ENCODE assay signal across 12 mouse cellular contexts in the genomic region with DNA sequence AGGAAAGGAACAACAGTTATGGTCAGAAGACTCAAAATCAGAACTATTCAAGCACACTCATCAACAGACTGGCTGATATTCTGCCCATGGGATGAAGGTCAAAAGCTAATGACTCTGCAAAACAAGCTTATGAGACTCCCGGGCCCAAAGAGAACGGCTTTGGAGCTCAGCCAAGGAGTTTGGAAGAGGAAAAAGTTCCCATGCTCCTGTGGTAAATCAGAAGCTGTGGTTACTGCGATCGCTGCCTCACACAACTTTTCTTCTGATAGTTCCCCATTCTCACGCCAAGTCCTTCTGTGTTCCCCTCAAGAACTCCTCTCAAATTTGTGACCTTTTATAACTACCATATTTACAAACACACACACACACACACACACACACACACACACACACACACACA. TPM values are rescaled to one million over a fixed set of nuclear protein-coding genes. Genes with fewer than 3 reads are reported as not detected.
A peak's percentile ranks its signal among the peaks of the same experiment; 100 is the strongest.
DNase-seq lines count a peak whose midpoint lies in the region; ATAC-seq and TF ChIP-seq lines count a peak whose summit lies in the region.
"Had no signal": no experiment of that assay in that cellular context is flagged by ENCODE, and none has a peak within 500 bp of the region (broad histone marks: within the 10 kb centered on the region; RNA-seq: fewer than 3 reads in every experiment).

No protein-coding gene starts in this region.

- peak; percentile 51 for DNase-seq in embryonic facial prominence, embryonic 14.5 days (ENCODE audit: low spot score)
- no peak for DNase-seq in embryonic facial prominence, embryonic 10.5 days (ENCODE audit: low spot score)
- DNase-seq in left cerebral cortex, postnatal 4 days = peak; percentile 23
- DNase-seq in left cerebral cortex, adult 18-20 months (ENCODE audit: low spot score in 2 of 2) = no peak
- DNase-seq in adrenal gland, adult 2 months = peak; percentile 55
- no peak for DNase-seq in liver, postnatal 0 days
- DNase-seq in layer of hippocampus, postnatal 36 days = no peak
- DNase-seq: B cell, adult 2 months had no signal

- H3K9me3 ChIP-seq in embryonic facial prominence, embryonic 14.5 days (ENCODE audit: control insufficient read depth, low read length) = no peaks in the 10 kb centered on the region
- H3K9me3 ChIP-seq in embryonic facial prominence, embryonic 10.5 days = no peaks in the 10 kb centered on the region
- H3K9me3 ChIP-seq in liver, postnatal 0 days (ENCODE audit: low read length) = no peaks in the 10 kb centered on the region
- H3K9me3 ChIP-seq: embryonic facial prominence, embryonic 13.5 days had no signal

- no peak overlapping the region for H3K9ac ChIP-seq in embryonic facial prominence, embryonic 14.5 days (ENCODE audit: low read depth, low read length)
- H3K9ac ChIP-seq in liver, postnatal 0 days (replicated peaks) = no peak overlapping the region
- H3K9ac ChIP-seq: embryonic facial prominence, embryonic 13.5 days had no signal

- no peak overlapping the region for H3K27ac ChIP-seq in embryonic facial prominence, embryonic 14.5 days (replicated peaks; ENCODE audit: low read depth, low read length)
- H3K27ac ChIP-seq in embryonic facial prominence, embryonic 10.5 days (replicated peaks) = no peak overlapping the region
- H3K27ac ChIP-seq in liver, postnatal 0 days (ENCODE audit: low read depth) = no peak overlapping the region
- H3K27ac ChIP-seq: embryonic facial prominence, embryonic 13.5 days had no signal

- no peak overlapping the region for H3K4me2 ChIP-seq in embryonic facial prominence, embryonic 14.5 days (ENCODE audit: low read depth, low read length)
- H3K4me2 ChIP-seq in liver, postnatal 0 days (ENCODE audit: low read depth, low read length) = no peak overlapping the region
- H3K4me2 ChIP-seq: embryonic facial prominence, embryonic 13.5 days had no signal

- H3K4me3 ChIP-seq in embryonic facial prominence, embryonic 14.5 days (ENCODE audit: low read depth, low read length) = no peak overlapping the region
- H3K4me3 ChIP-seq in embryonic facial prominence, embryonic 10.5 days = no peak overlapping the region
- H3K4me3 ChIP-seq in liver, postnatal 0 days (ENCODE audit: low read depth, low read length) = no peak overlapping the region
- H3K4me3 ChIP-seq: embryonic facial prominence, embryonic 13.5 days had no signal

- ATAC-seq in embryonic facial prominence, embryonic 14.5 days (ENCODE audit: low read depth) = no peak
- peak; percentile 62 to 69 for ATAC-seq in hematopoietic stem cell, adult 5-6 weeks (replicated peaks in 1 of 2; ENCODE audit: insufficient read depth in 1 of 2, low FRiP score in 2 of 2, low TSS enrichment in 1 of 2, low read depth in 1 of 2, poor library complexity in 2 of 2, severe bottlenecking in 2 of 2)
- no peak for ATAC-seq in liver, postnatal 0 days
- ATAC-seq: Patski had no signal

- no peaks in the 10 kb centered on the region for H3K4me1 ChIP-seq in embryonic facial prominence, embryonic 14.5 days (ENCODE audit: control insufficient read depth, insufficient read depth, low read length)
- no peaks in the 10 kb centered on the region for H3K4me1 ChIP-seq in embryonic facial prominence, embryonic 10.5 days
- H3K4me1 ChIP-seq in liver, postnatal 0 days (ENCODE audit: insufficient read depth) = no peaks in the 10 kb centered on the region
- H3K4me1 ChIP-seq: embryonic facial prominence, embryonic 13.5 days had no signal

- 50% methylated on average over 5 of the region's 5 CpGs for WGBS in embryonic facial prominence, embryonic 14.5 days
- WGBS in embryonic facial prominence, embryonic 10.5 days = 90% methylated on average over 5 of the region's 5 CpGs
- WGBS in liver, postnatal 0 days (ENCODE audit: insufficient replicate concordance) = 31% methylated on average over 5 of the region's 5 CpGs

- no peaks in the 10 kb centered on the region for H3K27me3 ChIP-seq in embryonic facial prominence, embryonic 14.5 days (replicated peaks; ENCODE audit: control insufficient read depth, insufficient read depth, low read length)
- H3K27me3 ChIP-seq in embryonic facial prominence, embryonic 10.5 days (replicated peaks; ENCODE audit: low read depth, poor library complexity, severe bottlenecking) = no peaks in the 10 kb centered on the region
- no peaks in the 10 kb centered on the region for H3K27me3 ChIP-seq in liver, postnatal 0 days (ENCODE audit: insufficient read depth, low read length)
- H3K27me3 ChIP-seq: embryonic facial prominence, embryonic 13.5 days; Patski had no signal

- no peak for TF ChIP-seq CTCF in liver, postnatal 0 days (IDR thresholded peaks at IDR 0.05; ENCODE audit: low read depth)

- H3K36me3 ChIP-seq in embryonic facial prominence, embryonic 14.5 days (ENCODE audit: control insufficient read depth, insufficient read depth, low read length) = no peaks in the 10 kb centered on the region
- no peaks in the 10 kb centered on the region for H3K36me3 ChIP-seq in embryonic facial prominence, embryonic 10.5 days (replicated peaks)
- no peaks in the 10 kb centered on the region for H3K36me3 ChIP-seq in liver, postnatal 0 days (replicated peaks; ENCODE audit: insufficient read depth, low read length)
- H3K36me3 ChIP-seq: embryonic facial prominence, embryonic 13.5 days had no signal

- no peak for TF ChIP-seq EP300 in liver, postnatal 0 days (IDR thresholded peaks at IDR 0.05; ENCODE audit: low read depth)

- intact Hi-C loops in left cerebral cortex, postnatal 4 days (cut with DNase I) = no loop called here

RNA-seq across cellular contexts. Expression of a gene that starts 21.4 kb away (rescaled TPM):
- polyA plus RNA-seq in embryonic facial prominence, embryonic 14.5 days (2014; fragmentation: Nextera tagmentation; extraction: Ambion mirVana) = not detected in 2 replicates
- polyA plus RNA-seq in embryonic facial prominence, embryonic 10.5 days (2016; fragmentation: Nextera tagmentation; extraction: Ambion mirVana) = not detected in 2 replicates
- total RNA-seq in left cerebral cortex, postnatal 4 days (2021) = not detected
- total RNA-seq in left cerebral cortex, adult 18-20 months (2021) = not detected
- not detected for total RNA-seq in adrenal gland, adult 2 months (2021)
- not detected in 2 replicates for polyA plus RNA-seq in adrenal gland, adult 2 months (2012; rRNA removed)
- not detected in 2 replicates for total RNA-seq in hematopoietic stem cell, adult 5-6 weeks (2017)
- polyA plus RNA-seq in liver, postnatal 0 days (2015; fragmentation: Nextera tagmentation; extraction: Ambion mirVana) = not detected in 2 replicates
- total RNA-seq in layer of hippocampus, postnatal 36 days (2021) = not detected
- total RNA-seq: left cerebral cortex, postnatal 25 days had no signal
- polyA plus RNA-seq: embryonic facial prominence, embryonic 13.5 days; Patski had no signal

Comparison
In these comparisons a context has a peak if more than half of its experiments do, and no peak if none do; other contexts are left out.
1. DNase-seq: peak in embryonic facial prominence, embryonic 14.5 days (single experiment), left cerebral cortex, postnatal 4 days (single experiment) and adrenal gland, adult 2 months (single experiment); none in embryonic facial prominence, embryonic 10.5 days (single experiment), left cerebral cortex, adult 18-20 months (0 of 2), liver, postnatal 0 days (single experiment) and layer of hippocampus, postnatal 36 days (0 of 2).
2. ATAC-seq: peak in hematopoietic stem cell, adult 5-6 weeks (2 of 2); none in embryonic facial prominence, embryonic 14.5 days (single experiment) and liver, postnatal 0 days (single experiment).